Mouse (Mus musculus) WW6 (cell line): ENCODE results near the gene Ube2l6.

Experiments
- DNase-seq: peaks from one replicate; pipeline ENCODE4 v3.0.0-alpha.2; 2013; ENCODE audit warnings: low read depth, low spot score

The Ube2l6 gene

DNA sequence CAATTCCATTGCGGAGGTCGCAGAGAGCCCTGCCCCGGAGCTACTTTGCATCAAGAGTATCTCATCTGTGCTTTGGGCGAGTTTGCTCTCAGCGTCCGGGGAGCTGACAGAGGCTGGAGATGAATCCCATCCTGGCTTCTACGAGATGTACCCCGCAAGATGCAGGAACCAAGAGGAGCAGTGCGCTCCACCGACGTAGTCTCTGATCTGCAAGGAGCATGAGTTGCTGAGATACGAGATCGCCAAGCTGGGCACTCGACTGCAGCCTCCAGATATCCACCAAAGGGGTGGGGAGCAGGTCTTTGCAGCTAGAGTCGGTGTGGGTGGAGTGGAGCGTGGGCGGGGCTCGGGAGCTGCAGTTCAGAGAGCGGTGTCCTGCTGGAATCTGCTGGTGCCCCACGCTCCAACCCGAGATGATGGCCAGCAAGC, at the start of gene Ube2l6:
Gene Ube2l6 (plus strand): TSS at position 336 of the 429 bp plus-strand sequence.
- DNase-seq, result no peak

GRCm38 (mm10) chr2:84750115-84750514, 48.5 kb upstream of the Ube2l6 start:
- no peak for DNase-seq

GRCm38 (mm10) chr2:84756245-84756644, 42.4 kb upstream of the Ube2l6 start:
- no peak for DNase-seq

DNA sequence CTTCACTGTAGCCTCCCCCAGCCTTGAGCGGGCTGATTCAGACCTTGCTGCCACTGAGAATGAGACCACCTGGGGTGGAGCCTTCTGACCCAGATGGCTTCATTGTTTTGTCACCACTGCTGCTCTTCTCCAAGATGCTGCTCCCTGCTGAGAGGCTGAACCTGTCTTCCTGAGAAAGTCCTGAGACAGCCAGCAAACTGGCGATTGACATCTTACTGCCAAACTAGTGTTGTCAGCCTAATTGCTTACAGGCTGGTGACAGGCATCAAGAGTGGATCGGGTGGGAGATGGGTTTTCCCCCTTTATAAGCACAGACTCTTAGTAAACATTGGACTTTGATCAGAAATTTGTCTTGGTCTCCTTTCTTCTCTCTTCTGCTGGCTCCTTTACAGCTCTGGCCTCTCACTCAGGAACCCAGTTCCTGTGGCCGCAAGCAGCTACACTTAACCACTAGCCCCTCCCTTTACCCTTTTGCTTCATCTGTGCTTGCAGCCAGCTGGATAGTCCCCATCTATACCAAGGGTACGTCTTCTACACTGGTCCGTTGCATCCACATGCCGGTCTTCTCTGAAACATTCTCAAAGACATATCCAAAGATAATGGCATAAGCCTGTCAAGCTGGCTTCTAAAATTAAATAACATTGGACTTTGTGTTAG, 41.5 kb upstream of the Ube2l6 start:
- DNase-seq, result no peak

GRCm38 (mm10) chr2:84758542-84759127, 40.0 kb upstream of the Ube2l6 start:
- no peak for DNase-seq

GRCm38 (mm10) chr2:84760777-84761176, 37.9 kb upstream of the Ube2l6 start:
- DNase-seq, result no peak

- DNase-seq, result no peak
These were observed 37.3 kb upstream of the Ube2l6 start for GRCm38 (mm10) chr2:84761309-84761708.

- no peak for DNase-seq
These were observed 36.8 kb upstream of the Ube2l6 start for GRCm38 (mm10) chr2:84761840-84762239.

DNA sequence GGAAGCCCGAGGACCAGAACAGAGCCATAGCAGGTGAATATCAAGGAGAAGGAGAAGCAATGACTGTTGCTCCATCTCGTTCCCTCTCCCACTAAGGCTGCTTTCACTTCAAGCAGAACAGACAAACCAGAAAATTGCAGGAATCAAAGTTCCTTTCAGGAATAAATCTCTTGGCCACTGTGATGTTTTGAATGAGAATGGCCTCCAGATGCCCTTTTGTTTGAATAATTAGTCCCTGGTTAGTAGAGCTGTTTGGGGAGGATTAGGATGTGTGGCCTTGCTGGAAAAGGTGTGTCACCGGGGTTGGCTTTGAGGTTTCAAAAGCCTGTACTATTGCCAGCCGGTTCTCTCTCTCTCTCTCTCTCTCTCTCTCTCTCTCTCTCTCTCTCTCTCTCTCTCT, 36.3 kb upstream of the Ube2l6 start:
- no peak for DNase-seq

DNA sequence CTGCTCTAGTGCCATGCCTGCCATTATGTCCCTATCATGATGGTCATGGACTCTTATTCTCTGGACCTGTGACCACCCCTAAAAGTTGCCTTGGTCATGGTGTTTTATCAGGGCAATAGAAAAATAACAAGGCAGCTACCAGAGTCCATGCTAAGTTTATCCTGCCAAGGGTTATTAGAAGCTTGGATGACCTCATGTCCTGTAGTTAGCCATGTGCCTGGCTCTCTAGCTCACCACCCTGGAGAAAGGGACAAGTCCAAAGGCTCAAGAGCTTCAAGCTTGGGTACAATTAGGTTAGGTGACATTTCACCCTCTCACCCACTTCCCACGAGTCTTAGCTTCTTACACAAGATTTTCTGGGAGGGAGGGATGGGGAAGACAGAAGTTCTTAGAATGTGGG, 35.8 kb upstream of the Ube2l6 start:
- DNase-seq, result no peak

DNA sequence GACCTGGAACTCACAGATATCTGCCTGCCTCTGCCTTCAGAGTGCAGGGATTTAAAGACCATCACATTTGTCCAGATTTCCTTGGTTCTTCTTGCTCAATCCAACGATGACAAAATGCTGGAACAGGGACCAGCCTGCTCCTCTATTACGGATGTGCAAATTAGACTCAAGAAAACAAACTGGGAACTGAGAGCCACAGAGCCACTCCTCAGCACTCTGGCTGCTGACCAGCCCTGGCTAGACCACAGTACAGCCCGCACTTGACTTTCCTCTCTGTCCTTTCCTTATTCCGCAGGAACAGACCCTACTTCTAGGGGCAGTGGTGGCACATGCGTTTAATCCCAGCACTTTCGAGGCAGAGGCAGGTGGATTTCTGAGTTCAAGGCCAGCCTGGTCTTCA, 28.1 kb upstream of the Ube2l6 start:
- no peak for DNase-seq

DNA sequence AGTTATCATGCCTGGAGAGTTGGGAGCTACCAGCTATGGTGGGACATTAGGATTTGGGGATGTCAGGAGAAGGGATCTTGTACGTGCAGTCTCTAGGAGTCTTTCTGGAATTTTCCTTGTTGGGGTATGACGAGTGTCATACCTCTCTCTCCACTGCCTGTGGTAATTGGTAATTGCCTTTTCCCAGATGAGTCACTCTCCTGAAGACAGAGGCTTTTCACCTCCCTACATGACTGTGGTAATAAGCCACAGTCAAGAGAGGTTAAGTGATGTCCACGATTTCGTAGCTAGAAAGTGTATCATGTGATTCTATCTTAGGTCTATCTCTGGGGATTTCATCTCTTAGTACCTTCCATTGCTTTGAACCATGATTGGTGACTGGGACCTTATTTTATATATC, 26.2 kb upstream of the Ube2l6 start:
- no peak for DNase-seq

- DNase-seq, result no peak
These were observed 25.4 kb upstream of the Ube2l6 start for GRCm38 (mm10) chr2:84773195-84773594.

DNA sequence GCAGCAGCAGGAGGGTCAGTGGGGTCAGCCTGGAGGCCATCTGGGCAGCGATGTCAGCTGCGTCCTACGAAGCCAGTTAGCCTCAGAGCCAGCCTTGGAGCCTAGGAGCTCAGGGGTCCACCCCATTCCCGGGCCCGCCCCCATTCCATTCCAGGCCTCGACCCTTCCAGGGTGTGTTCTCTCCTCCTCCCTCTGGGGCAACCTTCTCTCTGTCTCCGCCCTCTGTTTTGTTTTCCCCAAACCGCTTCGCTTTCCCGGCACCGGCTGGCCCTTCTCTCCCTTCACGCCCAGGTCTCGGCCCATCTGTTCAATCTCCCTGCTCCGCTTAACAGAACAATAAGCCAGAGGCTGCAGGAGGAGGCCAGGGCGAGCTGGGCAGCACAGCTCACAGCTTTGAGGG, 23.9 kb upstream of the Ube2l6 start:
- no peak for DNase-seq

- no peak for DNase-seq
These were observed 23.4 kb upstream of the Ube2l6 start, which contains the start of gene Serping1 for GRCm38 (mm10) chr2:84775241-84775640. TSS of gene Serping1 (minus strand) at chr2:84775444.

DNA sequence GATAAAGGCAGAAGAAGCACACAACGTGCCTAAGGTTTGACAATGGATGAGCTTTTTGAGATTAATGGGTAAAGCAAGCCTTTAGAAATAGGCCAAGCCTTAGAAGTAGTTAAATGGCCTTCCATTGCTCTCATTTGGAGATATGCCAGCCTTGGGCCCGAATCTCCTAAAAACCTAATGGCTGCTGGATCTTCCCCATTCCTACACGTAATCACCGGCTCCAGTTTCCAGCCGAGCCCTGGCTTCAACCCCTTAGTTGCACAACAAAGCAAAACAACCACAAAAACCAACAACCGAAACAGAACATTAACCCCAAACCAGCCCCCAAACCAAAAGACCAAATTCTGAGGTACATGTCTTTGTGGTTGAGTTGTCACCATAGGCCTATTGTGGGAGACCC, 23.0 kb upstream of the Ube2l6 start:
- DNase-seq, result no peak

DNA sequence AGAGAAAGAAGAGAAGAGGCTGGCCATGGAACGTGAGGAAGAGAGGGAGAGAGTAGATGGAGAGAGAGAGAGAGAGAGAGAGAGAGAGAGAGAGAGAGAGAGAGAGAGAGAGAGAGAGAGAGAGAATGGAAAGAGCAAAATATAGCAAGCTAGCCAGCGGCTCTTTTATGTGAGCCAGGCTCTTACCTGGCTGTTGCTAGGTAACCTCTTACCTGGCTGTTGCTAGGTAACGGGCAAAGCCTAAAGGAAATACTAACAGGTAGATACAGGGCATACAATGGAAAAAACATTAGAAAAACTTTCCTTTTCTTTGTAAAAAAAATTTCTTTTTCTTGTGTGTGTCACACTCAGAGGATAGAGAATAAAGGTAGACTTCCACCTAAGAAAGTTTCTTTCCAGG, 20.9 kb upstream of the Ube2l6 start:
- DNase-seq, result no peak

DNA sequence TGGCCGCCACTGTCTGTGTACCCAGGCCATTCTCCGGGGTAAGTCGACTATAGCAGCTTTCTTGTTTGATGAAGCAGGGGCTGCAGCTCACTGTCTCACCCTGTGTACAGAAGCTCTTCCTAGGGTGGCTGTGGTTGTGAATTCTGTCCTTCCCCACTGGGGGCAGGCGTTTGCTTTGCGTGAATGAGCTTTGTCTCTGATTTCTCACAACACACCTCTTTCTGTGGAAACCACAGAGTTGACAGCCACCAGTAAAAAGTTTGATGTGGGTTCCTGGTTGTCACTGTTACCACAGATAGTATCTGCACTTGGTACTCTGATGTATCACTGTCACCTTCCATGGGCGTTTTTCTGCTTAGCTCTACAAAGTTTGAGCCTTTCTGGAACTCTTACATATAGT, 19.4 kb upstream of the Ube2l6 start:
- DNase-seq, result no peak

DNA sequence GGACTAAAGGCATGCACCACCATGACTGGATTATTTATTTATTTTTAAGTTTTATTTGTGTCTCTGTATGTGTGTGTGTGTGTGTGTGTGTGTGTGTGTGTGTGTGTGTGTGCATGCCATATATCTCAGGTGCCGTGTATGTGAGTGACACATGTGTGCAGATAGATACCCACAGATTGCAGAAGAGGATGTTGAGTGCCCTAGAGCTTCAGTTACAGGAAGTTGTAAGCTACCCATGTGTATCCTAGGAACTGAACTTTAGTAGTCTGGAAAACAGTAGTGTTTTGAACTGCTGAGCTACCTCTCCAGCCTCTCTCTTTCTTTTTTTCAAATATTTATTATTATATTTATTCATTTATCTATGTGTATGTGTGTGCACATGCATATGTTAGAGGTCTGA, 15.3 kb upstream of the Ube2l6 start:
- DNase-seq, result no peak

DNA sequence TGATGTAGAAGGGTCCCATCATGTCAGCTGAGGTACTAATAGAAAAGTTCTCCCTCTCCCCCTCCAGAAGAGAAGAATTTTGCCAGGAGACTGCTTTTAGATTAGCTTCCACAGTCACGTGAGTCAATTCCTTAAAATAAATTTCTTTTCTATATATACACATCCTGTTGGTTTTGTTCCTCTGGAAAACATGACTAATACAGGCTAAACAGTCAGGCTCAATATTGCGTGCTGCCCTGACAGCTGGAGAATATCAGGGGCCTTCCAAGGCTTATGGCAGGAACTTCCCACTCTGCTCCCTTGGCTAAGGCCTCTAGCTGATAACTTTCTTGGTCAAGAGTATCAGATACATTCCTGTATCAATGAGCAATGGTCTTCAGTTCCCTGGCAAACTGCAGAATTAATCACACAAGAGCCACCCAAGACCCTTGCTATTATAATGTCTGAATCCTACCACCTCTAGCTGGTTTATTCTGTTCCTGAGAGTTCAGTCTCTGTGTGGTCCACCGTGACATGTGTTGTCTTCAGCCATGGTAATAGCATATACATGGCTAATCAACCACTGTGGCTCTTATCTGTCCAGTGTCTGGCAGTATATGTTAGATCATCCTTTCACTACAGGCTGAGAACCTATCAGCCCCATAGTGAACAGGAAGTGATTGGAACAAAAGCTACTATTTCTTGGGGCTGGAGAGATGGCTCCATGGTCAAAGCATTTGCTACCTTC, 14.6 kb upstream of the Ube2l6 start:
- DNase-seq, result no peak

DNA sequence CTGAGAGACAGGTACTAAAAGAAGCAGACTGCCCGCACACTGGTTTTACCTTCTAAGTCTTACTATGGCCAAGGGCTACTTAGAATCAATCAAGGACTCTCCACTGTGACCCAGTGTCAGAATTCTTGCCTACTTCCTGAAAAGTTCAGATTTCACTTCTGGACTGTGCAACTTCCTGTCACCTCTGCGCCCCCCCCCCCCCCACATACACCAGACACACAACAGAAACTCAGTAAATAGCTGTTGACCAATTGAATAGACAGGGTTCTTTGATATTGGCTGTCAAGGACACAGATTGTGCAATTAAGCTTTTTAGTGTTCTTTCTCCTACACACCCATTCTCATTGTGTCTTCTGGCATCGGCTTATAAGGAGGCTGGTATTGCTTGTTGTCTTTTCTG, 10.3 kb upstream of the Ube2l6 start:
- no peak for DNase-seq

DNA sequence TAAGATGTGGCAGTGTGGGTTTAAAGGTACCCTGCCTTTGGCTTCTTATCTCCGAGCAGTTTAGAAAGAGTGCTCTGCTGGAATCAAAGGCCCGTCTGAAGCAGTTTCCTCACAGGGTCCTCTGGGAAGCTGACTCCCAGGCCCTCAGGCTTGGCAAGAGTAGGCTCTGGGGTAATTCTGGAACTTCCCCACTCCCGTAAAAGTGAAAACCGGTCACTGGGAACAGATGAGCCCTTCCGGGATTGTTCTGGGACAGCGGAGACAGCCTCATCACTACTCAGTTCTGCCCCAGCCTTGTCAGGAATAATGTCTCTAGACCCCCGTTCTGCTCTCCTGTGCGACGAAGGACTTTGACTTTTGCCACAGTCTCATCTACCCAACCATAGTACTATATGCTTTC, 8.2 kb upstream of the Ube2l6 start:
- DNase-seq, result no peak

- no peak for DNase-seq
These were observed 6.1 kb upstream of the Ube2l6 start for GRCm38 (mm10) chr2:84792516-84792915.
